Mouse (Mus musculus) stomach, embryonic 16.5 days (tissue): ENCODE data around the gene Slmap. TPM values are rescaled to one million over a fixed set of nuclear protein-coding genes. Genes with fewer than 3 reads are reported as not detected.

Experiments
- ATAC-seq: fragments of 200-750 bp; cut with Nextera tagmentation; 2 replicates; pipeline ENCODE4 v1.8.0; 2017; ENCODE audit warnings: moderate number of reproducible peaks, moderate TSS enrichment; ENCODE audit not compliant: insufficient read depth, low FRiP score
- H3K27ac ChIP-seq: fragments of 300-500 bp; sonication (generic); 2 replicates; pipeline ENCODE4 v1.5.1; 2014; ENCODE audit warnings: low read length
- H3K27me3 ChIP-seq: fragments of 300-500 bp; sonication (generic); 2 replicates; pipeline ENCODE4 v1.6.1; 2014; ENCODE audit warnings: low read length, control low read depth, mixed read lengths; ENCODE audit not compliant: control insufficient read depth, insufficient read depth
- H3K36me3 ChIP-seq: fragments of 300-500 bp; sonication (generic); 2 replicates; pipeline ENCODE4 v1.6.1; 2014; ENCODE audit warnings: low read length; ENCODE audit not compliant: control insufficient read depth, insufficient read depth
- H3K4me1 ChIP-seq: fragments of 300-500 bp; sonication (generic); 2 replicates; pipeline ENCODE4 v1.6.1; 2014; ENCODE audit warnings: low read length, control low read depth, mixed read lengths; ENCODE audit not compliant: control insufficient read depth, insufficient read depth
- H3K4me2 ChIP-seq: fragments of 300-500 bp; sonication (generic); 2 replicates; pipeline ENCODE4 v1.6.1; 2014; ENCODE audit warnings: low read depth, low read length, mixed read lengths
- H3K4me3 ChIP-seq: fragments of 300-500 bp; sonication (generic); replicated peaks from 2 replicates; pipeline ENCODE4 v1.5.1; 2014; ENCODE audit warnings: mild to moderate bottlenecking, low read length
- H3K9ac ChIP-seq: fragments of 300-500 bp; sonication (generic); 2 replicates; pipeline ENCODE4 v1.6.1; 2014; ENCODE audit warnings: low read length
- H3K9me3 ChIP-seq: fragments of 300-500 bp; sonication (generic); replicated peaks from 2 replicates; pipeline ENCODE4 v1.6.1; 2016; ENCODE audit warnings: low read length, control low read depth; ENCODE audit not compliant: control insufficient read depth
- WGBS: fragments of 180-500 bp; shearing (Covaris S2); extraction: QIAGEN DNeasy Blood & Tissue Kit; methylation state at CpG from one replicate; pipeline ENCODE4 v1.1.7; 2014; 5-methylcytosine and 5-hydroxymethylcytosine counted together
- polyA plus RNA-seq: library from polyadenylated mRNA; unstranded; fragments of >200 nt; fragmentation: Nextera tagmentation; extraction: Ambion mirVana; gene quantifications from 2 replicates; pipeline ENCODE4 v1.2.1, GENCODE M21; 2015

The Slmap gene
- polyA plus RNA-seq, 1 experiment from 2014 or later, result 59.1 TPM

GRCm38 (mm10) chr14:26539241-26539640 is 4.5 kb upstream of the Slmap start:
- Histone ChIP-seq H3K36me3 (no peaks in the 10 kb centered on the region), H3K4me1 (no peaks in the 10 kb centered on the region; the same call in 1 of the 2 replicates), H3K4me3 (no peak overlapping the region), H3K27me3 (no peaks in the 10 kb centered on the region), H3K4me2 (no peak overlapping the region), H3K9me3 (no peaks in the 10 kb centered on the region), H3K9ac (no peak overlapping the region), H3K27ac (no peak overlapping the region)
- no peak for ATAC-seq
- WGBS, result 49% methylated on average over 4 of the region's 4 CpGs

DNA sequence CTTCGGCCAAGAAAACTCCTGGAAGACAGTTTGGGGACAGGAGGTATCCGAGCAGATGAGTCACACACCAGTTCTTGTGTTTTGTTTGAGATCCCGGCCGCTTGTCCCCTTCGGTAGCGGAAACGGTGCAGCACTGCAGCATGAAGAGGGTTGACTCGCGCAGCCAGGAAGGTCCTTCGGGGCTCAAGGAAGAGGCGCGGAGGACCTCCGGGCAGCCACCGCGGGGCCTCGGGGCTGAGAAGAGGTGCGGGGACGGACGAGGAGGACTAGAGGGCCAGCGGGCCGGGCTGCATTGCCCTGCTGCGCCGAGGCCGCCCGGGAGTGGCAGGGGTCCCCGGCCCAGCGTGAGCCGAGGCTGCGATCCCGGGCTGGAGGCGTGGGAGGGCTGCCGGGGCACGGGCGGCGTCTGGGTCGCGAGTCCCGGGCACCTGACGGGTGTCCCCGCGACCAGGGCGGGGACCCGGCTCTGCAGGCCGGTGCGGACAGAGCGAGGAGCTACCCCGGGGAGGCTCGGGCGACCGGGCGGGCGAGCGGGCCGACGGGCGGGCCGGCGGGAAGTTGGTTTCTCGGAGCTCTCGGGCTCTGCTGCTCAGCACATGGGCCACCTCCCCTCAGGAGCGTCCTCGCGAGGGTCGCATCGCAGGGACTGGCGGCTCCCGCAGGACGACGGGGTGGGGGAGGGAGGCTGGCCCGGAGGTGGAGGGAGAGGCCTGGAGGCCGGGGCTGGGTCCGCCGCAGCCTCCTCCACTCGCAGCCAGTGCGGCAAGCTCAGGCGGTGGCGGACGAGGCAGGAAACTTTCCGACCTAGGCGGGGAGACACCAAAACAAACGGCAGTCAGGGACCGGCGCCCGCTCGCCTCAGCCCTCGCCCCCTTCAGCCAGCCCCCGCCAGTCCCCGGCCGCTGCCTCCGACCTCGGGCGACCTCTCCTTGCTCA is 642 bp downstream of the Slmap start:
- H3K27me3 ChIP-seq, result no peaks in the 10 kb centered on the region
- no peaks in the 10 kb centered on the region for H3K36me3 ChIP-seq
- peak; percentile 77 for ATAC-seq
- under 1% methylated on average over 79 of the region's 92 CpGs for WGBS
- peak overlapping the region; percentile 82 for H3K27ac ChIP-seq
- H3K4me1 ChIP-seq, result peaks cover 27% of the 10 kb centered on the region
- H3K4me2 ChIP-seq, result peak overlapping the region; percentile 95
- peak overlapping the region; percentile 96 for H3K4me3 ChIP-seq
- H3K9me3 ChIP-seq, result no peaks in the 10 kb centered on the region
- peak overlapping the region; percentile 96 for H3K9ac ChIP-seq

DNA sequence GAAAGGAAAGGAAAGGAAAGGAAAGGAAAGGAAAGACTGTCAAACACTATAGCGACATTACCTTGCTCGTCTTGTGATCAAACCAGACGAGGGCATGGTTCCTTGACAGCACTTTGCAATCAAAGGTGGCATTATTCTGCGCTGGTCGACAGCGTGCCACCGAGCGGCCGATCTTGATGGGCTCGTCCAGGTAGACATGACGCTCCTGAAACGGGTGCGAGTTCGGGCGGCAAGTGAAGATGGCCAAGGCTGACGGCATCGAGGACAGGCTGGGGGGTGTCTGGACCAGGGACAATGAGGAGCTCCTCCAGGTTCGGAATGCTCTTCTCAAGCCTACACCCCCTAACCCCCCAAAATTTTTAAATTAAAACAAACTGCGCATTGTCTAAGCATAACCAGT is 1.5 kb downstream of the Slmap start:
- Histone ChIP-seq H3K36me3 (no peaks in the 10 kb centered on the region), H3K4me2 (peak overlapping the region; percentile 95), H3K27ac (no peak overlapping the region), H3K4me3 (peak overlapping the region; percentile 96), H3K9me3 (no peaks in the 10 kb centered on the region), H3K27me3 (no peaks in the 10 kb centered on the region), H3K9ac (peak overlapping the region; percentile 96), H3K4me1 (peaks cover 27% of the 10 kb centered on the region)
- no peak for ATAC-seq
- WGBS, result 15% methylated on average over 19 of the region's 19 CpGs

GRCm38 (mm10) chr14:26532752-26533151 is 2.0 kb downstream of the Slmap start:
- H3K9ac ChIP-seq, result peak overlapping the region; percentile 96
- peak overlapping the region; percentile 96 for H3K4me3 ChIP-seq
- peaks cover 27% of the 10 kb centered on the region for H3K4me1 ChIP-seq
- ATAC-seq, result no peak
- WGBS, result 39% methylated on average over 9 of the region's 9 CpGs
- H3K9me3 ChIP-seq, result no peaks in the 10 kb centered on the region
- no peaks in the 10 kb centered on the region for H3K27me3 ChIP-seq
- H3K36me3 ChIP-seq, result no peaks in the 10 kb centered on the region
- no peak overlapping the region for H3K27ac ChIP-seq
- peak overlapping the region; percentile 95 for H3K4me2 ChIP-seq

GRCm38 (mm10) chr14:26531410-26532313 is 3.1 kb downstream of the Slmap start:
- no peaks in the 10 kb centered on the region for H3K9me3 ChIP-seq
- H3K4me2 ChIP-seq, result peak overlapping the region; percentile 95
- H3K27ac ChIP-seq, result no peak overlapping the region
- ATAC-seq, result no peak
- peak overlapping the region; percentile 2 for H3K4me3 ChIP-seq
- peaks cover 27% of the 10 kb centered on the region for H3K4me1 ChIP-seq
- H3K9ac ChIP-seq, result no peak overlapping the region
- H3K27me3 ChIP-seq, result no peaks in the 10 kb centered on the region
- H3K36me3 ChIP-seq, result no peaks in the 10 kb centered on the region
- 56% methylated on average over 10 of the region's 10 CpGs for WGBS

DNA sequence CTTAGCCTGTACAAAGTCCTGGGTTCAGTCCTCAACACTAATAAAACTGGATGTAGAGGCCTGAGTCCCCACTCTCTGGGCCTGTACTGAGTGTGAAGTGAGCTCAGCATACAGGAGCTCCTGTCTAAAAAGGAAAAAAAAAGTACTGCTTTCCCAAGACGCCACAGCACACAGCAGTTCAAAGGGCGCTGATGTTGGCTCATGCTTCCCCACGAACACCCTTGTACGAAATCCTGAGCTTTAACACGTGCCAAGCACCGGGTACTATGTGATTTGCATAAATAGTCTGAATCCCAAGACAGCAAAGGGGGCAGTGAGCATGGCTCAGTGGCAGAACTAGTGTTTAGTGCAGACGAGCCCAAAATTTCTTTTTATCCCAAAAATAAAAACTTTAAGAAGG is 4.4 kb downstream of the Slmap start:
- no peaks in the 10 kb centered on the region for H3K36me3 ChIP-seq
- H3K4me1 ChIP-seq, result peaks cover 27% of the 10 kb centered on the region
- 60% methylated on average over 7 of the region's 7 CpGs for WGBS
- no peak overlapping the region for H3K27ac ChIP-seq
- H3K4me3 ChIP-seq, result no peak overlapping the region
- H3K27me3 ChIP-seq, result no peaks in the 10 kb centered on the region
- no peak for ATAC-seq
- 0 out of 2 replicates have a peak overlapping the region, but pooled peaks have one; percentile 7 for H3K9ac ChIP-seq
- peak overlapping the region; percentile 9; the same call in 1 of the 2 replicates for H3K4me2 ChIP-seq
- no peaks in the 10 kb centered on the region for H3K9me3 ChIP-seq

- ATAC-seq, result no peak
Observed at GRCm38 (mm10) chr14:26528296-26528695, 6.4 kb downstream of the Slmap start.

GRCm38 (mm10) chr14:26525955-26526354 is 8.8 kb downstream of the Slmap start:
- Histone ChIP-seq H3K4me3 (no peak overlapping the region), H3K9me3 (no peaks in the 10 kb centered on the region), H3K9ac (no peak overlapping the region), H3K27me3 (no peaks in the 10 kb centered on the region), H3K4me2 (no peak overlapping the region), H3K4me1 (peaks cover 16% of the 10 kb centered on the region), H3K36me3 (no peaks in the 10 kb centered on the region), H3K27ac (no peak overlapping the region)
- ATAC-seq, result no peak
- WGBS, result 38% methylated on average over 3 of the region's 3 CpGs

More at GRCm38 (mm10) chr14:26528296-26528695, 6.4 kb downstream of the Slmap start:
- Histone ChIP-seq H3K27me3 (no peaks in the 10 kb centered on the region), H3K36me3 (no peaks in the 10 kb centered on the region), H3K4me3 (no peak overlapping the region), H3K4me2 (no peak overlapping the region), H3K27ac (no peak overlapping the region), H3K9me3 (no peaks in the 10 kb centered on the region), H3K4me1 (peaks cover 27% of the 10 kb centered on the region), H3K9ac (no peak overlapping the region)
- 38% methylated on average over 2 of the region's 2 CpGs for WGBS
